Mouse (Mus musculus): Measurements from ENCODE around the gene Supt16.

Gene Supt16
- long read RNA-seq, experiment 1, partial matches to known transcripts, result 24 of 54 reads
- long read RNA-seq, experiment 1, other reads (novel, unspliced or antisense), result 30 of 54 reads
- long read RNA-seq, experiment 2, full-length matches to known transcripts, result 1 of 58 reads
- long read RNA-seq, experiment 2, partial matches to known transcripts, result 45 of 58 reads
- long read RNA-seq, experiment 2, other reads (novel, unspliced or antisense), result 12 of 58 reads

GRCm38 (mm10) chr14:52197156-52197878 is at the start of gene Supt16:
Gene Supt16, minus strand, starts transcription at chr14:52197416.
- intact Hi-C loops (cut with DNase I), result no loop called here

- intact Hi-C loops (cut with DNase I), result no loop called here
Measured at GRCm38 (mm10) chr14:52246129-52246528, 48.9 kb upstream of the Supt16 start.

- intact Hi-C loops (cut with DNase I), result loop anchor here (5.0 kb wide), 1 partner anchor 38 kb away; no protein-coding TSS in a partner anchor
Measured at GRCm38 (mm10) chr14:52244690-52245042, 47.5 kb upstream of the Supt16 start.

GRCm38 (mm10) chr14:52244041-52244689 is 46.9 kb upstream of the Supt16 start:
- intact Hi-C loops (cut with DNase I), result loop anchor here (5.0 kb wide), 1 partner anchor 38 kb away; no protein-coding TSS in a partner anchor

- intact Hi-C loops (cut with DNase I), result no loop called here
Measured at GRCm38 (mm10) chr14:52236216-52236615, 39.0 kb upstream of the Supt16 start.

- intact Hi-C loops (cut with DNase I), result no loop called here
Measured at GRCm38 (mm10) chr14:52235165-52235564, 37.9 kb upstream of the Supt16 start.

- intact Hi-C loops (cut with DNase I), result no loop called here
Measured at GRCm38 (mm10) chr14:52232249-52232648, 35.0 kb upstream of the Supt16 start.

GRCm38 (mm10) chr14:52225972-52226371 is 28.8 kb upstream of the Supt16 start:
- intact Hi-C loops (cut with DNase I), result no loop called here

GRCm38 (mm10) chr14:52217261-52217660 is 20.0 kb upstream of the Supt16 start:
- intact Hi-C loops (cut with DNase I), result loop anchor here (5.0 kb wide), 1 partner anchor 40 kb away; no protein-coding TSS in a partner anchor

GRCm38 (mm10) chr14:52199412-52199811 is 2.2 kb upstream of the Supt16 start:
- intact Hi-C loops (cut with DNase I), result no loop called here

- intact Hi-C loops (cut with DNase I), result no loop called here
Measured at GRCm38 (mm10) chr14:52198141-52198540, 925 bp upstream of the Supt16 start.

GRCm38 (mm10) chr14:52196230-52197155 is 723 bp downstream of the Supt16 start:
- intact Hi-C loops (cut with DNase I), result no loop called here

GRCm38 (mm10) chr14:52195691-52196090 is 1.5 kb downstream of the Supt16 start:
- intact Hi-C loops (cut with DNase I), result no loop called here

GRCm38 (mm10) chr14:52190740-52191359 is 6.4 kb downstream of the Supt16 start:
- intact Hi-C loops (cut with DNase I), result loop anchor here (2.0 to 5.0 kb wide), 2 partner anchors 69 to 150 kb away; no protein-coding TSS in a partner anchor

- intact Hi-C loops (cut with DNase I), result no loop called here
Measured at GRCm38 (mm10) chr14:52189519-52189918, 7.7 kb downstream of the Supt16 start.

- intact Hi-C loops (cut with DNase I), result no loop called here
Measured at GRCm38 (mm10) chr14:52188788-52189187, 8.4 kb downstream of the Supt16 start.

GRCm38 (mm10) chr14:52166571-52166970 is 30.6 kb downstream of the Supt16 start:
- intact Hi-C loops (cut with DNase I), result no loop called here

GRCm38 (mm10) chr14:52160911-52161310 is 36.3 kb downstream of the Supt16 start:
- intact Hi-C loops (cut with DNase I), result no loop called here

GRCm38 (mm10) chr14:52155008-52155407 is 42.2 kb downstream of the Supt16 start:
- intact Hi-C loops (cut with DNase I), result no loop called here

GRCm38 (mm10) chr14:52152613-52153012 is 44.6 kb downstream of the Supt16 start:
- intact Hi-C loops (cut with DNase I), result no loop called here

GRCm38 (mm10) chr14:52152179-52152578 is 45.0 kb downstream of the Supt16 start:
- intact Hi-C loops (cut with DNase I), result no loop called here

All from adrenal gland (tissue).